Mouse (Mus musculus) embryonic facial prominence, embryonic 14.5 days (tissue): Measurements from ENCODE around the gene Cbx7. TPM values are rescaled to one million over a fixed set of nuclear protein-coding genes. Genes with fewer than 3 reads are reported as not detected.
A peak's percentile ranks its signal among the peaks of the same experiment; 100 is the strongest.

Source experiments
- ATAC-seq: fragments of 200-750 bp; cut with Nextera tagmentation; 2 replicates; pipeline ENCODE4 v1.8.0; 2017; ENCODE audit warnings: low read depth, moderate number of reproducible peaks, moderate TSS enrichment
- DNase-seq: peaks from one replicate; pipeline ENCODE4 v3.0.0-alpha.2; 2015; ENCODE audit warnings: low spot score
- H3K27ac ChIP-seq: fragments of 300-500 bp; sonication (generic); replicated peaks from 2 replicates; pipeline ENCODE4 v1.5.1; 2014; ENCODE audit warnings: low read depth, mild to moderate bottlenecking, low read length, moderate library complexity
- H3K27me3 ChIP-seq: fragments of 300-500 bp; sonication (generic); replicated peaks from 2 replicates; pipeline ENCODE4 v1.6.1; 2014; ENCODE audit warnings: low read length; ENCODE audit not compliant: control insufficient read depth, insufficient read depth
- H3K36me3 ChIP-seq: fragments of 300-500 bp; sonication (generic); 2 replicates; pipeline ENCODE4 v1.6.1; 2014; ENCODE audit warnings: low read length, mixed read lengths; ENCODE audit not compliant: control insufficient read depth, insufficient read depth
- H3K4me1 ChIP-seq: fragments of 300-500 bp; sonication (generic); 2 replicates; pipeline ENCODE4 v1.6.1; 2014; ENCODE audit warnings: antibody characterized with exemption, low read length; ENCODE audit not compliant: control insufficient read depth, insufficient read depth
- H3K4me2 ChIP-seq: fragments of 300-500 bp; sonication (generic); 2 replicates; pipeline ENCODE4 v1.6.1; 2014; ENCODE audit warnings: low read depth, mild to moderate bottlenecking, low read length, moderate library complexity, mixed read lengths
- H3K4me3 ChIP-seq: fragments of 300-500 bp; sonication (generic); 2 replicates; pipeline ENCODE4 v1.5.1; 2014; ENCODE audit warnings: low read depth, mild to moderate bottlenecking, low read length
- H3K9ac ChIP-seq: fragments of 300-500 bp; sonication (generic); 2 replicates; pipeline ENCODE4 v1.6.1; 2014; ENCODE audit warnings: low read depth, mild to moderate bottlenecking, low read length, moderate library complexity, mixed read lengths
- H3K9me3 ChIP-seq: fragments of 300-500 bp; sonication (generic); 2 replicates; pipeline ENCODE4 v1.6.1; 2016; ENCODE audit warnings: low read length; ENCODE audit not compliant: control insufficient read depth
- WGBS: fragments of 180-500 bp; shearing (Covaris S2); extraction: QIAGEN DNeasy Blood & Tissue Kit; methylation state at CpG from one replicate; pipeline ENCODE4 v1.1.7; 2014; 5-methylcytosine and 5-hydroxymethylcytosine counted together
- polyA plus RNA-seq: library from polyadenylated mRNA; unstranded; fragments of >200 nt; fragmentation: Nextera tagmentation; extraction: Ambion mirVana; gene quantifications from 2 replicates; pipeline ENCODE4 v1.2.1, GENCODE M21; 2014

The Cbx7 gene
- polyA plus RNA-seq, 1 experiment from 2014 or later, result 1.5 TPM

- peak overlapping the region; percentile 65 for H3K9ac ChIP-seq
- H3K36me3 ChIP-seq, result no peaks in the 10 kb centered on the region
- WGBS, result 19% methylated on average over 13 of the region's 13 CpGs
- ATAC-seq (no peak), DNase-seq (no peak)
- H3K4me2 ChIP-seq, result peak overlapping the region; percentile 83
- peaks cover 26% of the 10 kb centered on the region for H3K27me3 ChIP-seq
- no peaks in the 10 kb centered on the region for H3K9me3 ChIP-seq
- H3K4me3 ChIP-seq, result peak overlapping the region; percentile 64
- H3K27ac ChIP-seq, result no peak overlapping the region
- H3K4me1 ChIP-seq, result peaks cover 13% of the 10 kb centered on the region
These were observed 39.3 kb downstream of the Cbx7 start for GRCm38 (mm10) chr15:79931496-79932141.

DNA sequence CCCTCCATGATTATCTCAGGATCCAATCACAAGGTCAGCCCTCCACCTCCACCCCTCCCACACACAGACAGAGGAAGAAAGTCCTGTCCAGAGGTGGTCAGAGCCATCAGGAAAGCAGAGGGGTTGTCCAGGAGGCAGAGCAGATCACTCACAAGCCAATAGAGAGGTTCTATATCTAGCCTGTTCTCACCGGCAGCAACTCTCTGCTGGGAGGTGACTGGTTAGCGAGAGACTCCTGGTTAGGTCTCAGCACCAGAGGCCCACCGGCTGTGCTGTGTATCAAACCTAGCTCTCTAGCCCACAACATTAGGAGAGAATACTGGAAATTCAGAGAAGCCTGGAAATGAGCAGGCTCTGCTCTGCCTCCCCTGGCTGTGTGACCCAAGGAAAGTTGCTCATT, 41.2 kb downstream of the Cbx7 start:
- no peak overlapping the region for H3K9ac ChIP-seq
- H3K36me3 ChIP-seq, result no peaks in the 10 kb centered on the region

DNA sequence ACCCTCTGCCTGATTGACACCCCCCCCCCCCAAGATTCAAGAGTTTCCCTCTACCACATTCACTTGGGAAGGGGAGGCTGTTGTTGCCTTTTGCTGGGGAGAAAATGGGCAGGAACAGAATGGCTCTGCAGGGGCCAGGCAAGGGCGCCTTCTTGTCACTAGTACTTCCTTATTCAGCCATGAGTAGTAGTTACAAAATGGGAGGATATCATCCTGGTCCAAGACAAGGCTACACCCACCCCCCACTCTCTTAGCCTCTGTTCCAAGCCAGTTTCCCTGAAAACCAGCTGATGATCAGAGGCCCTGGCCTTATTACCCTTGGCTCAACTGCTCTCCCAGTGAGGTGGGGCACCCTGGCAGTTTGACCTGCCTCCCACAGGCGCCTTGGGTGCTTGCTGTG, 42.2 kb downstream of the Cbx7 start:
- no peak overlapping the region for H3K4me3 ChIP-seq
- no peaks in the 10 kb centered on the region for H3K9me3 ChIP-seq
- peaks cover 6% of the 10 kb centered on the region; the same call in 1 of the 2 replicates for H3K4me1 ChIP-seq
- H3K27ac ChIP-seq, result no peak overlapping the region
- DNase-seq, result no peak
- H3K4me2 ChIP-seq, result no peak overlapping the region
- H3K36me3 ChIP-seq, result no peaks in the 10 kb centered on the region
- H3K9ac ChIP-seq, result no peak overlapping the region
- WGBS, result 69% methylated on average over 2 of the region's 2 CpGs
- no peak for ATAC-seq
- peaks cover 21% of the 10 kb centered on the region for H3K27me3 ChIP-seq

More for the DNA sequence above, 41.2 kb downstream of the Cbx7 start:
- ATAC-seq, result no peak
- Histone ChIP-seq H3K4me3 (no peak overlapping the region), H3K27me3 (peaks cover 26% of the 10 kb centered on the region), H3K4me2 (no peak overlapping the region), H3K27ac (no peak overlapping the region), H3K9me3 (no peaks in the 10 kb centered on the region), H3K4me1 (peaks cover 12% of the 10 kb centered on the region)
- DNase-seq, result no peak
- WGBS, result 80% methylated on average over 3 of the region's 3 CpGs

DNA sequence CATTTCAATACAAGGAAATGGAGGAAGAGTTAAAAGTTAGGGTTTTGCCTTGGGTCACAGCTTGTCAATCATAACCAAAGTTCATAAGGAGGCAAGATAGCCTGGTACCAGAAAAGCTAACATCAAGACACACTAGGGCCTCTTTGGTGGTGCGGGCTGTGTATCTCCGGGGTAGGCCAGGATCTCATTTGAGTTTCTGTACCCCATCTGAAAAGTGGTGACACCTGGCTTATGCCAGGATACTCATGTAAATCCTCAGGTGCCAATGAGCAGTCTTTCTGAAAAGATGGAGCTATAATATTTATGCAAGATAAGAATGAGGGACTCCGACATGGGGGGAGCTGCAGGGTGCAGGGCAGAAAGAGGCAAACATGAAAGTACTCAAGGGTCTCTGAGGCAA, 42.6 kb downstream of the Cbx7 start:
- H3K27me3 ChIP-seq, result peaks cover 17% of the 10 kb centered on the region
- H3K9me3 ChIP-seq, result no peaks in the 10 kb centered on the region
- H3K4me2 ChIP-seq, result peak overlapping the region; percentile 66
- H3K27ac ChIP-seq, result peak overlapping the region; percentile 41; the same call in 1 of the 2 replicates
- ATAC-seq (no peak), DNase-seq (no peak)
- H3K36me3 ChIP-seq, result no peaks in the 10 kb centered on the region
- H3K9ac ChIP-seq, result peak overlapping the region; percentile 63; the same call in 1 of the 2 replicates
- peak overlapping the region; percentile 51; the same call in 1 of the 2 replicates for H3K4me3 ChIP-seq
- H3K4me1 ChIP-seq, result peaks cover 6% of the 10 kb centered on the region; the same call in 1 of the 2 replicates
- 88% methylated on average over 3 of the region's 3 CpGs for WGBS

GRCm38 (mm10) chr15:79927637-79928122, 43.2 kb downstream of the Cbx7 start:
- Histone ChIP-seq H3K9ac (peak overlapping the region; percentile 63), H3K27me3 (peaks cover 10% of the 10 kb centered on the region), H3K4me1 (peaks cover 6% of the 10 kb centered on the region; the same call in 1 of the 2 replicates), H3K4me2 (peak overlapping the region; percentile 66), H3K27ac (peak overlapping the region; percentile 50), H3K9me3 (no peaks in the 10 kb centered on the region), H3K36me3 (no peaks in the 10 kb centered on the region), H3K4me3 (peak overlapping the region; percentile 51)
- ATAC-seq (peak; percentile 89), DNase-seq (peak; percentile 94)
- under 1% methylated on average over 29 of the region's 29 CpGs for WGBS

- Histone ChIP-seq H3K27me3 (peaks cover 3% of the 10 kb centered on the region), H3K4me1 (peaks cover 6% of the 10 kb centered on the region; the same call in 1 of the 2 replicates), H3K36me3 (no peaks in the 10 kb centered on the region), H3K9ac (peak overlapping the region; percentile 63), H3K4me2 (peak overlapping the region; percentile 66), H3K4me3 (peak overlapping the region; percentile 51), H3K27ac (0 out of 2 replicates have a peak overlapping the region, but pooled peaks have one; percentile 50), H3K9me3 (no peaks in the 10 kb centered on the region)
- 75% methylated on average over 11 of the region's 11 CpGs for WGBS
- DNase-seq (no peak), ATAC-seq (no peak)
These were observed 44.0 kb downstream of the Cbx7 start for GRCm38 (mm10) chr15:79926856-79927416.

DNA sequence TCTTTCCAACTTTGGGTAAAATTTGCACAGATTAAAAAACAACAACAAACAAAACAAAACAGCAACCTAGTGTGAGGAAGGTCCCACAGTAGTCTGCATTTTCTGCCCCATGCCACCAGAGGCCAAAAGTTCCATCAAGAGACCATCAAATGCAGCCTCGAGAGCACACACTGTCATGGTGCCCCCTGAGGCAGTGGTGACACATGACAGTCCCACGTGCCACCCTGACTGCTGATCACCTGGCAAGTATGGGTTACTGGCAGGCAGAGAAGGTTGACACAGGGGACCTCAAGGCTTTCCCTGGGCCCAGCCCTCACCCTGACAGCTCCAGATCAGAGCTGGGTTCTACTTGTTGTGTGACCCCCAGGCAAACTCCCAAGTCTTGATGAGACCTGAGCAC, 51.1 kb downstream of the Cbx7 start:
- Histone ChIP-seq H3K9ac (no peak overlapping the region), H3K36me3 (no peaks in the 10 kb centered on the region), H3K27me3 (no peaks in the 10 kb centered on the region), H3K4me2 (no peak overlapping the region), H3K4me1 (no peaks in the 10 kb centered on the region), H3K4me3 (no peak overlapping the region), H3K27ac (no peak overlapping the region), H3K9me3 (no peaks in the 10 kb centered on the region)
- WGBS, result 47% methylated on average over 2 of the region's 2 CpGs
- no peak for ATAC-seq
- DNase-seq, result no peak

- Histone ChIP-seq H3K36me3 (no peaks in the 10 kb centered on the region), H3K27me3 (no peaks in the 10 kb centered on the region), H3K4me3 (no peak overlapping the region), H3K27ac (no peak overlapping the region), H3K4me1 (no peaks in the 10 kb centered on the region), H3K9me3 (no peaks in the 10 kb centered on the region), H3K4me2 (no peak overlapping the region), H3K9ac (no peak overlapping the region)
- 92% methylated on average over 15 of the region's 16 CpGs for WGBS
- ATAC-seq (no peak), DNase-seq (no peak)
These were observed 52.4 kb downstream of the Cbx7 start for GRCm38 (mm10) chr15:79918485-79918884.
